Mouse (Mus musculus) heart, adult 2 months (tissue): ENCODE measurements at regions not wholly inside any gene's neighbourhood (a gene's known extent, or its start where the extent isn't known, plus 50 kb on each side); places are given as distances from the start of the nearest gene placed in this dataset.

ENCODE experiments used
- CTCF ChIP-seq: fragments of 200-600 bp; IDR thresholded peaks from 2 replicates; pipeline ENCODE4 v1.8.1; 2022; ENCODE audit warnings: antibody characterized with exemption, mild to moderate bottlenecking, moderate library complexity
- EP300 ChIP-seq: fragments of 200-500 bp; IDR thresholded peaks from 2 replicates; pipeline ENCODE4 v1.6.1; 2011; ENCODE audit warnings: low read depth, low read length, control low read depth; ENCODE audit not compliant: insufficient read depth
- POLR2A ChIP-seq: fragments of 200-500 bp; IDR thresholded peaks from 2 replicates; pipeline ENCODE4 v1.6.1; 2011; ENCODE audit warnings: mild to moderate bottlenecking, low read depth, low read length, control low read depth; ENCODE audit not compliant: insufficient read depth

DNA sequence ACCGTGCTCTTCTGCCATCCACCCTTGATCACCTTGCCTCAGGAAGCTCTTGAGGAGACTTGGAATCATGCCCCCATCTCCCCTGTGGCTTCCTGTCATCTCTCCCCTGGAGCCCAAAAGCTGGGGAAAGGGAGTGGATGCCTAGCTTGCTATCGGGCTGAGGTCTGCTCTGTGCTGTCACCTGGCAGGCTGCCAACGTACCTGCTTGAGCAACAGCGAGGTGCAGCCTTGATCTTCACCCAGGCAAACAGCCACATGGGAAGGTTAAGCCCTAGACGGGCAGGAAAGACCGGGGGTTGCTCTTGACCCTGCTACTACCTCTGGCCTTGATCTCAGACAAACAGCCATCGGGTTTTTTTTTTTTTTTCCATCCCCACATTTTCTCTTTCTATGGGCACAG lies 90.9 kb upstream of the Hes1 start:
- TF ChIP-seq POLR2A (no peak), CTCF (no peak), EP300 (no peak)
